Mouse (Mus musculus) intestine, embryonic 16.5 days (tissue): ENCODE measurements around the gene Cant1. TPM values are rescaled to one million over a fixed set of nuclear protein-coding genes. Genes with fewer than 3 reads are reported as not detected.

Source experiments
- ATAC-seq: fragments of 200-750 bp; cut with Nextera tagmentation; 2 replicates; pipeline ENCODE4 v1.8.0; 2017; ENCODE audit warnings: moderate TSS enrichment, moderate library complexity
- H3K27ac ChIP-seq: fragments of 300-500 bp; sonication (generic); 2 replicates; pipeline ENCODE4 v1.5.1; 2014; ENCODE audit warnings: mild to moderate bottlenecking, low read length
- H3K27me3 ChIP-seq: fragments of 300-500 bp; sonication (generic); replicated peaks from 2 replicates; pipeline ENCODE4 v1.6.1; 2014; ENCODE audit warnings: low read length, control low read depth, mixed read lengths; ENCODE audit not compliant: control insufficient read depth, insufficient read depth
- H3K36me3 ChIP-seq: fragments of 300-500 bp; sonication (generic); 2 replicates; pipeline ENCODE4 v1.6.1; 2014; ENCODE audit warnings: low read length, control low read depth; ENCODE audit not compliant: control insufficient read depth, insufficient read depth
- H3K4me1 ChIP-seq: fragments of 300-500 bp; sonication (generic); 2 replicates; pipeline ENCODE4 v1.6.1; 2014; ENCODE audit warnings: low read length, control low read depth, mixed read lengths; ENCODE audit not compliant: control insufficient read depth, insufficient read depth
- H3K4me2 ChIP-seq: fragments of 300-500 bp; sonication (generic); 2 replicates; pipeline ENCODE4 v1.6.1; 2014; ENCODE audit warnings: low read depth, low read length, control low read depth
- H3K4me3 ChIP-seq: fragments of 300-500 bp; sonication (generic); 2 replicates; pipeline ENCODE4 v1.5.1; 2014; ENCODE audit warnings: mild to moderate bottlenecking, low read length
- H3K9ac ChIP-seq: fragments of 300-500 bp; sonication (generic); 2 replicates; pipeline ENCODE4 v1.6.1; 2014; ENCODE audit warnings: low read depth, low read length
- H3K9me3 ChIP-seq: fragments of 300-500 bp; sonication (generic); 2 replicates; pipeline ENCODE4 v1.6.1; 2016; ENCODE audit warnings: low read length, control low read depth; ENCODE audit not compliant: control insufficient read depth
- WGBS: fragments of 180-500 bp; shearing (Covaris S2); extraction: QIAGEN DNeasy Blood & Tissue Kit; methylation state at CpG from one replicate; pipeline ENCODE4 v1.1.7; 2014; 5-methylcytosine and 5-hydroxymethylcytosine counted together
- polyA plus RNA-seq: library from polyadenylated mRNA; unstranded; fragments of >200 nt; fragmentation: Nextera tagmentation; extraction: Ambion mirVana; gene quantifications from 2 replicates; pipeline ENCODE4 v1.2.1, GENCODE M21; 2015

Gene Cant1
- polyA plus RNA-seq, 1 experiment from 2014 or later = 38.7 TPM

DNA sequence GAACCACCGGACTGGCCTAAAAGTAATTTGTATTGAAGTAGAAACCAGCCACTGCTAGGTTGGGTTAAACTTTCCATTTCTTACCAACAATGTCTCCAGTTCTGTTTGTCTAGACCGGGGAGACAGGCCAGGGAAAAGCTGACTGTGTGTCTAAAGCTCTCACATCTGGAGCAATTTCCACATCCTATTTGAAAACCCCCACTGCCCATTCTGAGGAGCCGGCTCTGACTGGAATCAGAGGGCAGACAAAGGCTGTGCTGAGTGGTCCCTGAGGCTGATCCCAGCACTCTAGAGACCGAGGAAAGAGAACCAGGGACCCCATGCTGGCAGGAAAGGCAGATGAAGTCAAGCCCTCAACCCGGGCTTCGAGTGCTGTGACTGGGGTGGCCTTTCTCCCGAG lies 46.2 kb downstream of the Cant1 start:
- ATAC-seq = no peak
- Histone ChIP-seq H3K36me3 (no peaks in the 10 kb centered on the region), H3K4me2 (no peak overlapping the region), H3K9ac (no peak overlapping the region), H3K4me1 (no peaks in the 10 kb centered on the region), H3K4me3 (no peak overlapping the region), H3K9me3 (no peaks in the 10 kb centered on the region), H3K27ac (no peak overlapping the region), H3K27me3 (no peaks in the 10 kb centered on the region)
- 56% methylated on average over 7 of the region's 7 CpGs for WGBS

GRCm38 (mm10) chr11:118371876-118372275 lies 47.0 kb downstream of the Cant1 start:
- no peaks in the 10 kb centered on the region for H3K27me3 ChIP-seq
- 84% methylated on average over 7 of the region's 7 CpGs for WGBS
- no peak overlapping the region for H3K9ac ChIP-seq
- no peak for ATAC-seq
- H3K27ac ChIP-seq = no peak overlapping the region
- H3K4me2 ChIP-seq = no peak overlapping the region
- H3K9me3 ChIP-seq = no peaks in the 10 kb centered on the region
- no peaks in the 10 kb centered on the region for H3K36me3 ChIP-seq
- H3K4me1 ChIP-seq = no peaks in the 10 kb centered on the region
- H3K4me3 ChIP-seq = no peak overlapping the region

GRCm38 (mm10) chr11:118369657-118370056 lies 49.2 kb downstream of the Cant1 start:
- H3K4me3 ChIP-seq = no peak overlapping the region
- ATAC-seq = no peak
- 72% methylated on average over 8 of the region's 8 CpGs for WGBS
- H3K9ac ChIP-seq = no peak overlapping the region
- H3K4me2 ChIP-seq = no peak overlapping the region
- H3K9me3 ChIP-seq = no peaks in the 10 kb centered on the region
- H3K4me1 ChIP-seq = peaks cover 8% of the 10 kb centered on the region
- H3K36me3 ChIP-seq = no peaks in the 10 kb centered on the region
- no peak overlapping the region for H3K27ac ChIP-seq
- H3K27me3 ChIP-seq = no peaks in the 10 kb centered on the region

GRCm38 (mm10) chr11:118369251-118369650 lies 49.6 kb downstream of the Cant1 start:
- H3K4me1 ChIP-seq = peaks cover 8% of the 10 kb centered on the region
- H3K9ac ChIP-seq = no peak overlapping the region
- 78% methylated on average over 5 of the region's 5 CpGs for WGBS
- no peaks in the 10 kb centered on the region for H3K9me3 ChIP-seq
- H3K27me3 ChIP-seq = no peaks in the 10 kb centered on the region
- ATAC-seq = no peak
- no peak overlapping the region for H3K4me2 ChIP-seq
- no peak overlapping the region for H3K4me3 ChIP-seq
- no peak overlapping the region for H3K27ac ChIP-seq
- no peaks in the 10 kb centered on the region for H3K36me3 ChIP-seq

- Histone ChIP-seq H3K4me3 (no peak overlapping the region), H3K9ac (no peak overlapping the region), H3K27me3 (no peaks in the 10 kb centered on the region), H3K4me1 (peaks cover 12% of the 10 kb centered on the region), H3K36me3 (no peaks in the 10 kb centered on the region), H3K4me2 (no peak overlapping the region), H3K27ac (no peak overlapping the region), H3K9me3 (no peaks in the 10 kb centered on the region)
- WGBS = 62% methylated on average over 3 of the region's 3 CpGs
- ATAC-seq = no peak
Observed at GRCm38 (mm10) chr11:118368330-118368729, 50.6 kb downstream of the Cant1 start.

- no peak for ATAC-seq
- Histone ChIP-seq H3K27ac (no peak overlapping the region), H3K36me3 (no peaks in the 10 kb centered on the region), H3K9ac (no peak overlapping the region), H3K4me2 (no peak overlapping the region), H3K4me3 (no peak overlapping the region), H3K27me3 (no peaks in the 10 kb centered on the region), H3K4me1 (peaks cover 24% of the 10 kb centered on the region), H3K9me3 (no peaks in the 10 kb centered on the region)
- WGBS = 58% methylated on average over 8 of the region's 8 CpGs
Observed at GRCm38 (mm10) chr11:118366559-118366958, 52.3 kb downstream of the Cant1 start.

DNA sequence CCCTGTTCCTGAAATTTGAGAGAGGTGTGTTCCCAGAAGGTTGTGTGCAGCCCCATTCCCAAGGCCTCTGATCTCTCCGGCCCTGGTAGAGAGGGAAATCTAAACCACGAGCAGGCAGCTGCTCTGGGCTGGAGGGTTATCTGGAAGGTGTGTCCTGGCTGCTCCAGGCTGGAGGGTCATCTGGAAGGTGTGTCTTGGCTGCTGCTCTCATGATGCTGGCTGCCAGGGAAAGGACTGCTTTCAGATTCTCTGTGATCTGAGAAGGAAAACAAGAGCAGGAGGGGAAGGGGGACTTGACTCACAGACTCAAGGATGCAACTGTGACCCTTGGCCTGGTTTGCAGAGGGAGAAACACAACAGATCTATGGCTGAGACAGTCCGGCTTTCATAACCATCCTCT lies 52.8 kb downstream of the Cant1 start:
- H3K4me1 ChIP-seq = peaks cover 25% of the 10 kb centered on the region
- no peak overlapping the region for H3K27ac ChIP-seq
- no peaks in the 10 kb centered on the region for H3K36me3 ChIP-seq
- 54% methylated on average over 3 of the region's 3 CpGs for WGBS
- H3K4me3 ChIP-seq = no peak overlapping the region
- H3K9me3 ChIP-seq = no peaks in the 10 kb centered on the region
- H3K4me2 ChIP-seq = no peak overlapping the region
- no peaks in the 10 kb centered on the region for H3K27me3 ChIP-seq
- no peak overlapping the region for H3K9ac ChIP-seq
- ATAC-seq = no peak

GRCm38 (mm10) chr11:118365171-118365570 lies 53.7 kb downstream of the Cant1 start:
- ATAC-seq = peak; percentile 49
- 51% methylated on average over 7 of the region's 7 CpGs for WGBS
- Histone ChIP-seq H3K27me3 (no peaks in the 10 kb centered on the region), H3K9me3 (no peaks in the 10 kb centered on the region), H3K36me3 (no peaks in the 10 kb centered on the region), H3K9ac (no peak overlapping the region), H3K4me1 (peaks cover 33% of the 10 kb centered on the region), H3K4me3 (no peak overlapping the region), H3K4me2 (no peak overlapping the region), H3K27ac (peak overlapping the region; percentile 4; the same call in 1 of the 2 replicates)

- peaks cover 33% of the 10 kb centered on the region for H3K4me1 ChIP-seq
- H3K36me3 ChIP-seq = no peaks in the 10 kb centered on the region
- H3K9ac ChIP-seq = 0 out of 2 replicates have a peak overlapping the region, but pooled peaks have one; percentile 48
- H3K27me3 ChIP-seq = no peaks in the 10 kb centered on the region
- no peak overlapping the region for H3K4me3 ChIP-seq
- no peak overlapping the region for H3K27ac ChIP-seq
- no peak overlapping the region for H3K4me2 ChIP-seq
- WGBS = 89% methylated on average over 4 of the region's 4 CpGs
- no peak for ATAC-seq
- no peaks in the 10 kb centered on the region for H3K9me3 ChIP-seq
Observed at GRCm38 (mm10) chr11:118364021-118364420, 54.9 kb downstream of the Cant1 start.

DNA sequence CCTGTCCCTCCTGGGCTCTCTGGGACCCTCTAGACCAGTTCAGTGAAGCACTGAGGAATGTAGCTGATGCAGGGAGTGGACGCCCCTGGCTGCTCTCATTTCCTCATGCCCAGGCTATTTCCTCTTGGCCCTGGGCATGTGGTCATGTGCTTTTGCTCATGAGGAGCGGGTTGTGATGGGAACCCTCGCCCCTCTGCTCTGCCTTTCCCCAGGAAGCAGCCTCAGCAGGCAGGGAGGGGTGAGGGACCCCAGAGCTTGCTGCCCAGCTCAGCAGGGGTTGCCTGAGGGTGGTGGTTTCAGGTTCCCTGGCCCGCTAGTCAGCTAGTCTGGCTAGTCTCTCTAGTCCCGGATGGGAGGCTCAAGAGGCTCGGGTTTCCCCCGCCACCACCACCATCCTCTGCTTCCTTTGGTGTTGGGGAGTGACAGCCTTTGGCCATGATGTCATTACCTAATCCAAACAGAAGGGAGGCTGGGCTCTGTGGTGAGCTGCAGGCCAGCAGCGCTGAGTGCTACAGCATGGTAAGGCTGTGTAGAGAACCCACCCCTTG lies 55.8 kb downstream of the Cant1 start:
- H3K27me3 ChIP-seq = no peaks in the 10 kb centered on the region
- ATAC-seq = peak; percentile 79
- H3K27ac ChIP-seq = peak overlapping the region; percentile 72
- peaks cover 33% of the 10 kb centered on the region for H3K4me1 ChIP-seq
- no peaks in the 10 kb centered on the region for H3K36me3 ChIP-seq
- WGBS = 10% methylated on average over 8 of the region's 8 CpGs
- no peak overlapping the region for H3K4me3 ChIP-seq
- peak overlapping the region; percentile 48 for H3K9ac ChIP-seq
- H3K9me3 ChIP-seq = no peaks in the 10 kb centered on the region
- H3K4me2 ChIP-seq = 0 out of 2 replicates have a peak overlapping the region, but pooled peaks have one; percentile 3
